Mouse (Mus musculus) heart, embryonic 14.5 days (tissue): ENCODE measurements around the gene L3mbtl2. TPM values are rescaled to one million over a fixed set of nuclear protein-coding genes. Genes with fewer than 3 reads are reported as not detected.

Experiments
- ATAC-seq: fragments of 200-750 bp; cut with Nextera tagmentation; 2 replicates; pipeline ENCODE4 v1.8.0; 2017; ENCODE audit warnings: low read depth, moderate TSS enrichment; ENCODE audit not compliant: insufficient number of reproducible peaks, insufficient read depth, low FRiP score
- H3K27ac ChIP-seq, 2 experiments: fragments of 200-500 bp in 1 of 2; fragments of 300-500 bp in 1 of 2; sonication (generic) in 1 of 2; replicated peaks in 1 of 2; 2 replicates each; pipeline ENCODE4 v1.5.1; 2012 to 2014; ENCODE audit warnings: low read depth in 2 of 2, low read length in 2 of 2, control low read depth in 1 of 2, mild to moderate bottlenecking in 1 of 2, mixed read lengths in 1 of 2; ENCODE audit not compliant: control insufficient read depth in 1 of 2, insufficient read depth in 1 of 2
- H3K27me3 ChIP-seq: fragments of 300-500 bp; sonication (generic); 2 replicates; pipeline ENCODE4 v1.6.1; 2014; ENCODE audit warnings: mild to moderate bottlenecking, low read length, control low read depth; ENCODE audit not compliant: control insufficient read depth, insufficient read depth
- H3K36me3 ChIP-seq: fragments of 300-500 bp; sonication (generic); 2 replicates; pipeline ENCODE4 v1.6.1; 2014; ENCODE audit warnings: mild to moderate bottlenecking, control low read depth, low read length, mixed read lengths; ENCODE audit not compliant: control insufficient read depth, insufficient read depth
- H3K4me1 ChIP-seq, 2 experiments: fragments of 200-500 bp in 1 of 2; fragments of 300-500 bp in 1 of 2; sonication (generic) in 1 of 2; 2 replicates each; pipeline ENCODE4 v1.6.1; 2012 to 2014; ENCODE audit warnings: low read length in 2 of 2, control low read depth in 1 of 2, mixed read lengths in 1 of 2; ENCODE audit not compliant: control insufficient read depth in 2 of 2, insufficient read depth in 2 of 2
- H3K4me2 ChIP-seq: fragments of 300-500 bp; sonication (generic); 2 replicates; pipeline ENCODE4 v1.6.1; 2014; ENCODE audit warnings: mild to moderate bottlenecking, low read length
- H3K4me3 ChIP-seq, 2 experiments: fragments of 200-500 bp in 1 of 2; fragments of 300-500 bp in 1 of 2; sonication (generic) in 1 of 2; 2 replicates each; pipeline ENCODE4 v1.5.1; 2012 to 2014; ENCODE audit warnings: low read length in 2 of 2, mild to moderate bottlenecking in 2 of 2, control low read depth in 1 of 2, low read depth in 1 of 2, moderate library complexity in 1 of 2; ENCODE audit not compliant: control insufficient read depth in 1 of 2, insufficient read depth in 1 of 2
- H3K9ac ChIP-seq: fragments of 300-500 bp; sonication (generic); 2 replicates; pipeline ENCODE4 v1.6.1; 2014; ENCODE audit warnings: mild to moderate bottlenecking, low read length
- H3K9me3 ChIP-seq: fragments of 300-500 bp; sonication (generic); 2 replicates; pipeline ENCODE4 v1.6.1; 2016; ENCODE audit warnings: low read length, control low read depth; ENCODE audit not compliant: control insufficient read depth
- WGBS: fragments of 180-500 bp; shearing (Covaris S2); extraction: QIAGEN DNeasy Blood & Tissue Kit; methylation state at CpG from one replicate; pipeline ENCODE4 v1.1.7; 2014; 5-methylcytosine and 5-hydroxymethylcytosine counted together
- polyA plus RNA-seq: library from polyadenylated mRNA; unstranded; fragments of >200 nt; fragmentation: Nextera tagmentation; extraction: Ambion mirVana; gene quantifications from 2 replicates; pipeline ENCODE4 v1.2.1, GENCODE M21; 2014

Gene L3mbtl2
- polyA plus RNA-seq, 1 experiment from 2014 or later, result 14.0 TPM

DNA sequence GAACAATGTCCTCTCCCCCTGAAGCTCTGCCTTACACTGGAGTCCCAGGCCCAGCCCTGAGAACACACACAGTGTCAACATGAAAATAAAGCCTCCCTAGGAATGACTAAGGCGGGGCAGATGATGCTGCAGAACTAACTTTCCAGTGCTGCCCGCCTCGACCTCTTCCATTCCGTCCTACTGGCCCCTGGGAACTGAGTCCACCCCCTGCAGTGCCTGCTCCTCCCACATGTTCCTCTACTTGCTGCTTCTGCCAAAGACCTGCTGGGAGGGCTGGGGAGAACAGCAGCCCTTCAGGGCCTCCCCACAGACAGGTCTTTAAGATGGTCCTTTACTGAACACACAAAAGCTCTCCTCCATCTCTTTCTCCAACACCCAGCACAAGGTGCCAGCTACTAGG, 47.1 kb downstream of the L3mbtl2 start:
- WGBS, result 75% methylated on average over 4 of the region's 4 CpGs
- Histone ChIP-seq H3K9me3 (no peaks in the 10 kb centered on the region), H3K27ac (no peak overlapping the region), H3K36me3 (peaks cover 94% of the 10 kb centered on the region), H3K27me3 (no peaks in the 10 kb centered on the region), H3K4me3 (no peak overlapping the region), H3K9ac (no peak overlapping the region), H3K4me2 (no peak overlapping the region), H3K4me1 (no peaks in the 10 kb centered on the region)
- no peak for ATAC-seq

DNA sequence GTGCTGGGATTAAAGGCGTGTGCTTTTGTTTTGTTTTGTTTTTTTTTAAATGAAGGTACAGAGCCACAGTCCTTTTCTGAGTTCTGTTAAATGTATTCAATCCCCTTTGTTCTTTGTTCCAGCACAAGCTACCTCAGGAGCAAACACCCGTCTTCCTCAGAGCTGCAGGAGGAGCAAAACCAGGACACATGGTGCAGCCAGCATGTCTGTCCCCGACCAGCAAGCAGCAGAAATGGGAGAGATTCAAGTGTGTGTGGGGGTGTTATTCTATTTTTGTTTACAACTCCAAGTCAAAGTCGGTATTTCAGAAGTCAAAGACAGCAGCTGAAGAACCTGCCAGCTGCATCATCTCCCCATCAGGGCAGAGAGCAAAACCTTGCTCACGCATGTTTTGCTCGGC, 50.1 kb downstream of the L3mbtl2 start:
- 77% methylated on average over 6 of the region's 6 CpGs for WGBS
- Histone ChIP-seq H3K4me2 (no peak overlapping the region), H3K9me3 (no peaks in the 10 kb centered on the region), H3K9ac (no peak overlapping the region), H3K4me3 (no peak overlapping the region), H3K27ac (no peak overlapping the region), H3K27me3 (no peaks in the 10 kb centered on the region), H3K36me3 (peaks cover 94% of the 10 kb centered on the region), H3K4me1 (no peaks in the 10 kb centered on the region)
- no peak for ATAC-seq

DNA sequence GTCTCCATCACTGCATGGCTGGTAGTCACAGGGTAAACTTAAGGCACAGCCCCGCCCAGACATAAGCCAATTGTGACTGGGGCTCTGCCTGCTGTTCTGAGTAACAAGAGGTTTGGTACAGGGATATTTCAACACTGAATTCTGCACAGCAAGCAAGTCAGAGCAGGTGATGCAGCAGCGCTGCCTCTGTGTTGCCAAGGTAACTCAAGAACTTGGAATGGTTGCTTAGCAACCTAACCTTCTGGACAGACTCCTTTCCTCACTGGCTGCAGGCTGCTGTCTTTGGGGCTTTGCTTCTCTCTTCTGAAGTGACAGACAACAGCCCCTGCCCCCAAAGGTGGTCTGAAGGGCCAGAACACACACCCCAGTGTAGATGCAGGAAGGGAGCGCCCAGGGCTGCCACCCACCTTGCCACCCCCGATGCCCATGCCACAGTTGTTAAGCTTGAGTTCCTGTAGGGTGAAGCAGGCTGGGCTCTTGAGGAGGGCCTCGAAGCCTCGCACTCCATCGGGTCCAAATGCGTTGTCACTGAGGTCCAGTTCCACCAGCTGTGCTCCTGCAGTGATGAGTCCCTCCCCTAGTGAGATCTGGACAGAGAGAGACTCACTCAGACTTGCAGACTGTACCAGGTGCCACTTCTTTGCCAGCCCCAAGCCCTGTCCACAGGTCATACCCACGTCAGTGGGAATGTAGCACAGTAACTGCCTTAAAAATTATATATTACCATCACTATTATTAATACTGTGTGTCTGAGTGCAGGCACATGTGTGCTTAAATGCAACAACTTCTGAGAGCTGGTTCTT, 54.8 kb downstream of the L3mbtl2 start:
- no peak for ATAC-seq
- 91% methylated on average over 9 of the region's 9 CpGs for WGBS

DNA sequence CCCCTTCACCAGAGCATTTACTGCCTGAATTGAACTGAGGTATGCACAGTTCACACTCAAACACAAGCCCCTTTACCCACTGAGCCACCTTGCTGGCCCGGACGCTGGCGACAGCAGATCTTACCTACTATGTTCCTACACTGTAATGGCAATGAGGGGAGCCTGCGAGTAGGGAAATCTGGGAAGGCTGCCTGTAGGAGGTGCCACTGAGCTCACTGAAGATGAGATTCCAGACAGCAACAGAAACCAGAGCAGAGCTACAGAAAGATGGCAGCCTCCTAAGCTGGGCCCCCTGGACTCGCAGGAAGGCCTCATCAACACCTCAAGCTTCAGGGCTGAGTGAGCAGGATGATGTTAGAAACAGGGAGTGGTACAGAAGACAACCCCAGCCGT, 55.4 kb downstream of the L3mbtl2 start:
- H3K27me3 ChIP-seq, result no peaks in the 10 kb centered on the region
- peaks cover 94% of the 10 kb centered on the region for H3K36me3 ChIP-seq
- H3K4me2 ChIP-seq, result no peak overlapping the region
- no peak overlapping the region for H3K9ac ChIP-seq
- no peak overlapping the region for H3K27ac ChIP-seq
- 90% methylated on average over 6 of the region's 6 CpGs for WGBS
- H3K9me3 ChIP-seq, result no peaks in the 10 kb centered on the region
- H3K4me1 ChIP-seq, result no peaks in the 10 kb centered on the region
- ATAC-seq, result no peak
- no peak overlapping the region for H3K4me3 ChIP-seq

More for the DNA sequence above, 54.8 kb downstream of the L3mbtl2 start:
- Histone ChIP-seq H3K36me3 (peaks cover 94% of the 10 kb centered on the region), H3K4me2 (no peak overlapping the region), H3K27ac (no peak overlapping the region), H3K4me3 (no peak overlapping the region), H3K9ac (no peak overlapping the region), H3K27me3 (no peaks in the 10 kb centered on the region), H3K9me3 (no peaks in the 10 kb centered on the region), H3K4me1 (no peaks in the 10 kb centered on the region)

DNA sequence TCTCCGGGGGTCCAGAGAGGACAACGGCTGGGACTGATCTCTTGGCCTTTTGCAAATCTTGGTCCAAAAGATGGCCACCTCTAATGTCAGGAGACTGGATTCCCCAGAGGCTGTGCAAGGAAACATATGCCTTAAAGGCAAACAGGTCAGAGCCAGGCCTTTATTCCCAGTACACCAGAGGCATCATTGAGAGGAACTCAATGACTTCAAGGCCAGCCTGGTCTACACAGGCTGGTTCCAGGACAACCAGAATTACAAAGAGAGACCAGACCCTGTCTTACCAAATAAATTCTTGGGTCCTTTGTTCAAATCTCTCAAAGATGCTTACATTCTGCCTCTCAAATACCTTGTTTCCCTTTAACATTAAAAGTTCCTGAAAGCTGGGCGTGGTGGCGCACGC, 58.7 kb downstream of the L3mbtl2 start:
- Histone ChIP-seq H3K27ac (no peak overlapping the region), H3K9ac (no peak overlapping the region), H3K9me3 (no peaks in the 10 kb centered on the region), H3K4me1 (0 out of 4 replicates have a peak, but pooled peaks cover 0 to under 1% of the 10 kb centered on the region in 2 experiments), H3K4me3 (no peak overlapping the region), H3K36me3 (peaks cover 84% of the 10 kb centered on the region), H3K27me3 (no peaks in the 10 kb centered on the region), H3K4me2 (no peak overlapping the region)
- no peak for ATAC-seq
- WGBS, result 94% methylated on average over 5 of the region's 5 CpGs

DNA sequence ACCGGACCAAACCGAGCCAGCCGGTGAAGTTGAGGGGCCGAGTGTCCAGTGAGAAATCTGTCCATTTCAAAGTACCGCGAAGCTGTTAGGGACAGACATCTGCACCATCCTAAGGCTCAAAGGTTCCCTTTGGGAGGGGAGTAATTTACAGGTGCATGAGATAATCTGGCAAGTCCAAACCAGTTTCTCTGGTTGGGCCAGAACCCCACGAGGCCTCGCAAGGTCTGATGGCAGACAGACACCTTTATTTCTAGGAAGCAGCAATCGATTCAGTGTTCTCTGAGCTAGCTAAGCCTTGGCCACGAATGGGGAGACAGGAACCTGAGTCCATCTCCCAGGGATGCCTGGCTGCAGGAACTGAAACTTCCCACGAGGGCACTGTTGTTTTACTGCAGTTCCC, 60.0 kb downstream of the L3mbtl2 start:
- Histone ChIP-seq H3K4me1 (peaks cover 0 to 13% of the 10 kb centered on the region in 2 experiments; a peak in 2 of 4 replicates), H3K36me3 (peaks cover 71% of the 10 kb centered on the region), H3K27ac (no peak overlapping the region), H3K4me3 (no peak overlapping the region), H3K9ac (no peak overlapping the region), H3K9me3 (no peaks in the 10 kb centered on the region), H3K4me2 (no peak overlapping the region), H3K27me3 (no peaks in the 10 kb centered on the region)
- ATAC-seq, result no peak
- 95% methylated on average over 11 of the region's 11 CpGs for WGBS

DNA sequence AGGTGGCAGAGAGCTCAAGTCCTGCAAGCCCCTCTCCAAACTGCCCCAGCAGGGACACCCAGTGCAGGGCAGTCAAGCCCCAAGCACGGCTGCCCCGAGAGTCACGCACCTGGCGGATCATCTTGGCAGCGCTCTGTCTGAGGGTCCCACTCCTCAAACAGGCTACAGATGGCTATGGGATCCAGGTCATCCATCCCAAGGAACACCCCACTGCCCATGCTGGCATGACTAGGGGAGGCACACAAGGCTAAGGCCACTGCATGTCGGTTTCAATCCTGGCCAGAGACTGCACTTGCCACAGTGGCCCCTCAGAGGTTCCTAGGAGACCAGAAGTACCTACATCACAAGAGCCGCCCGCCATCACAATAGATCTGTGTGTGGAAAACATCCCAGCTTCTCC, 62.3 kb downstream of the L3mbtl2 start:
- Histone ChIP-seq H3K27me3 (no peaks in the 10 kb centered on the region), H3K4me2 (no peak overlapping the region), H3K36me3 (peaks cover 48% of the 10 kb centered on the region), H3K9ac (no peak overlapping the region), H3K27ac (no peak overlapping the region), H3K4me1 (peaks cover 0 to 17% of the 10 kb centered on the region in 2 experiments; a peak in 2 of 4 replicates), H3K9me3 (no peaks in the 10 kb centered on the region), H3K4me3 (no peak overlapping the region)
- no peak for ATAC-seq
- 95% methylated on average over 8 of the region's 8 CpGs for WGBS
